Mouse (Mus musculus) G1E (cell line): ENCODE results near the gene Trpm8.

ENCODE experiments used
- CTCF ChIP-seq: IDR thresholded peaks from 2 replicates; pipeline ENCODE4 v1.5.1; 2012; ENCODE audit warnings: low read depth, low read length, inconsistent platforms, mixed read lengths
- GATA1 ChIP-seq: IDR thresholded peaks from 2 replicates; pipeline ENCODE4 v1.6.1; 2012; ENCODE audit warnings: borderline replicate concordance, low read length, inconsistent platforms, mixed read lengths
- POLR2AphosphoS5 ChIP-seq: IDR thresholded peaks from 2 replicates; pipeline ENCODE4 v1.6.1; 2012; ENCODE audit warnings: low read depth, low read length, inconsistent platforms; ENCODE audit not compliant: insufficient replicate concordance
- TAL1 ChIP-seq: conservative IDR thresholded peaks from 2 replicates; pipeline ENCODE4 v1.6.1; 2012; ENCODE audit warnings: low read depth, low read length, inconsistent platforms, mixed read lengths

GRCm38 (mm10) chr1:88272851-88273250 is 4.6 kb upstream of the Trpm8 start:
- TF ChIP-seq GATA1 (no peak), CTCF (no peak), TAL1 (no peak), POLR2AphosphoS5 (no peak)
